Mouse (Mus musculus) hindbrain, embryonic 13.5 days (tissue): ENCODE measurements around the gene Sec11a. TPM values are rescaled to one million over a fixed set of nuclear protein-coding genes. Genes with fewer than 3 reads are reported as not detected.

Source experiments
- ATAC-seq: fragments of 200-750 bp; cut with Nextera tagmentation; 2 replicates; pipeline ENCODE4 v1.8.0; 2017; ENCODE audit warnings: moderate TSS enrichment; ENCODE audit not compliant: low FRiP score
- H3K27ac ChIP-seq: fragments of 300-500 bp; sonication (generic); 2 replicates; pipeline ENCODE4 v1.5.1; 2015; ENCODE audit warnings: inconsistent platforms, mild to moderate bottlenecking, moderate library complexity
- H3K27me3 ChIP-seq: fragments of 300-500 bp; sonication (generic); 2 replicates; pipeline ENCODE4 v1.6.1; 2015; ENCODE audit warnings: mild to moderate bottlenecking, inconsistent platforms
- H3K36me3 ChIP-seq: fragments of 300-500 bp; sonication (generic); 2 replicates; pipeline ENCODE4 v1.6.1; 2015; ENCODE audit warnings: mild to moderate bottlenecking, inconsistent platforms
- H3K4me1 ChIP-seq: fragments of 300-500 bp; sonication (generic); replicated peaks from 2 replicates; pipeline ENCODE4 v1.6.1; 2015; ENCODE audit warnings: inconsistent platforms
- H3K4me2 ChIP-seq: fragments of 300-500 bp; sonication (generic); 2 replicates; pipeline ENCODE4 v1.6.1; 2015; ENCODE audit warnings: inconsistent platforms, mild to moderate bottlenecking, moderate library complexity
- H3K4me3 ChIP-seq: fragments of 300-500 bp; sonication (generic); 2 replicates; pipeline ENCODE4 v1.5.1; 2015; ENCODE audit warnings: mild to moderate bottlenecking, inconsistent platforms
- H3K9ac ChIP-seq: fragments of 300-500 bp; sonication (generic); 2 replicates; pipeline ENCODE4 v1.6.1; 2015; ENCODE audit warnings: mild to moderate bottlenecking, inconsistent platforms
- H3K9me3 ChIP-seq: fragments of 300-500 bp; sonication (generic); 2 replicates; pipeline ENCODE4 v1.6.1; 2016; ENCODE audit warnings: inconsistent platforms
- WGBS: fragments of 180-500 bp; shearing (Covaris S2); methylation state at CpG from one replicate; pipeline ENCODE4 v1.1.7; 2015; 5-methylcytosine and 5-hydroxymethylcytosine counted together
- polyA plus RNA-seq: library from polyadenylated mRNA; unstranded; fragments of >200 nt; fragmentation: Nextera tagmentation; extraction: Ambion mirVana; gene quantifications from 2 replicates; pipeline ENCODE4 v1.2.1, GENCODE M21; 2015

Sec11a gene
- polyA plus RNA-seq, 1 experiment from 2014 or later = 177 TPM

- Histone ChIP-seq H3K27me3 (no peaks in the 10 kb centered on the region), H3K4me3 (no peak overlapping the region), H3K27ac (peak overlapping the region; percentile 84), H3K4me1 (peaks cover 13% of the 10 kb centered on the region), H3K9me3 (no peaks in the 10 kb centered on the region), H3K36me3 (peaks cover 42% of the 10 kb centered on the region), H3K4me2 (no peak overlapping the region), H3K9ac (peak overlapping the region; percentile 51)
- WGBS = 40% methylated on average over 9 of the region's 9 CpGs
- peak; percentile 67 for ATAC-seq
These were observed 58.5 kb downstream of the Sec11a start for GRCm38 (mm10) chr7:80889021-80889511.

- H3K9ac ChIP-seq = peak overlapping the region; percentile 51
- H3K9me3 ChIP-seq = no peaks in the 10 kb centered on the region
- peaks cover 13% of the 10 kb centered on the region for H3K4me1 ChIP-seq
- ATAC-seq = no peak; the same call in 1 of the 2 replicates
- H3K4me2 ChIP-seq = no peak overlapping the region
- peaks cover 37% of the 10 kb centered on the region for H3K36me3 ChIP-seq
- H3K4me3 ChIP-seq = no peak overlapping the region
- H3K27ac ChIP-seq = peak overlapping the region; percentile 84
- 71% methylated on average over 7 of the region's 7 CpGs for WGBS
- no peaks in the 10 kb centered on the region for H3K27me3 ChIP-seq
These were observed 59.0 kb downstream of the Sec11a start for GRCm38 (mm10) chr7:80888595-80888994.

DNA sequence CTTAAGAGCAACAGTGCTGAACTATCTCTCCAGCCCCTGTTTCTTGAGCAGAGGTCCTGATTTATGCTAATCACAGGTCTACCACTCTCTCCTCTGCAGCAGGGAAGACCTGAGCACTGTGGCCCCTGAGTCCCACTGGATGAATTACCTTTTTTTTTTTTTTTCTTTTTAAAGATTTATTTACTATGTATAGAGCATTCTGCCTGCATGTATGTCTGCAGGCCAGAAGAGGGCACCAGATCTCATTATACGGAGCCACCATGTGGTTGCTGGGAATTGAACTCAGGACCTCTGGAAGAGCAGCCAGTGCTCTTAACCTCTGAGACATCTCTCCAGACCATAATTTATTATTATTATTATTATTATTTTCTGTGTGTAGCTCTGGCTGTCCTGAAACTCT lies 61.9 kb downstream of the Sec11a start:
- Histone ChIP-seq H3K27me3 (no peaks in the 10 kb centered on the region), H3K36me3 (peaks cover 8% of the 10 kb centered on the region), H3K27ac (no peak overlapping the region), H3K9me3 (no peaks in the 10 kb centered on the region), H3K4me2 (no peak overlapping the region), H3K4me3 (no peak overlapping the region), H3K4me1 (peaks cover 17% of the 10 kb centered on the region), H3K9ac (no peak overlapping the region)
- no peak for ATAC-seq
- WGBS = 21% methylated on average over 1 of the region's 1 CpGs

DNA sequence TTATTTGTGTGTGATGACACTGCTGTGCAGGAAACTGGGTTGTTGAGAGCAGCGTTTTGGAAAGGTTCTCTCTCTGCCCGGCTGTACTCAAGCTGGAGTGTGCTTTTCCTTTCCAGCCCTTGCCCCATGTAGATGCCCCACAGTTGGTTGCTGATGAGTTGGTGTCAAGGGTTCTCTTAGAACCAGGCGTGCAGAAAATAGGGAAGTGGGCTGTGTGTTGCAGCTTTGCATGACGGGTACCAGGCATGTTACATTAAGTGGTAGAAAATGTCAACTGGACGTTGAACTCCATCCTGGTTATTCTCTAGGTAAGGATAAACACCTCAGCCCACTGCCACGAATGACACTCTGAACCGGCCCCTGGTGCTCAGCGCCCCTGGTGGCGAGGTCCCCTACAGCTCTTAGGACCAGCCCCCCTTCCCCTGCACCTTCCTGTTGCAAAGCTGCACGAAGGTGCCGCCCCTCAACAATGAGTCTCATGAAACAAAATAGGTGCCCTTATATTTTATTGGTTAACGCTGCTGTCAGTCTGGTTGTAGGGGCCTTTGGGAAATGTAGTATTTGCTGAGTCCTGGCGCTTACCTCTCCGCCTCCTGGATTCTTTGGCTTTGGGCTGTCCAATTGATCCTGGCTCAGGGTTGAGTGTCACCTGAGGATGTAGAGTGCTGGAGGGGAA lies 64.6 kb downstream of the Sec11a start:
- Histone ChIP-seq H3K9ac (0 out of 2 replicates have a peak overlapping the region, but pooled peaks have one; percentile 8), H3K4me1 (peaks cover 4% of the 10 kb centered on the region), H3K36me3 (peaks cover 5% of the 10 kb centered on the region), H3K9me3 (no peaks in the 10 kb centered on the region), H3K4me3 (peak overlapping the region; percentile 16; the same call in 1 of the 2 replicates), H3K27ac (no peak overlapping the region), H3K4me2 (peak overlapping the region; percentile 43), H3K27me3 (no peaks in the 10 kb centered on the region)
- ATAC-seq = peak; percentile 75
- 26% methylated on average over 14 of the region's 14 CpGs for WGBS

DNA sequence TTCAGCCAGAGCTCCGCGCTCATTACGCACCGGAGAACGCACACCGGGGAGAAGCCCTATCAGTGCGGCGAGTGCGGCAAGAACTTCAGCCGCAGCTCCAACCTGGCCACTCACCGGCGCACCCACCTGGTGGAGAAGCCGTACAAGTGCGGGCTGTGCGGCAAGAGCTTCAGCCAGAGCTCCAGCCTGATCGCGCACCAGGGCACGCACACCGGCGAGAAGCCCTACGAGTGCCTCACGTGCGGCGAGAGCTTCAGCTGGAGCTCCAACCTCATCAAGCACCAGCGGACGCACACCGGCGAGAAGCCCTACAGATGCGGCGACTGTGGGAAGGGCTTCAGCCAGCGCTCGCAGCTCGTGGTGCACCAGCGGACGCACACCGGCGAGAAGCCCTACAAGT lies 71.9 kb downstream of the Sec11a start:
- WGBS = 26% methylated on average over 37 of the region's 37 CpGs
- Histone ChIP-seq H3K4me3 (no peak overlapping the region), H3K9ac (no peak overlapping the region), H3K27ac (no peak overlapping the region), H3K27me3 (peaks cover 16% of the 10 kb centered on the region), H3K4me2 (no peak overlapping the region), H3K36me3 (peaks cover 73% of the 10 kb centered on the region), H3K9me3 (no peaks in the 10 kb centered on the region), H3K4me1 (peaks cover 7% of the 10 kb centered on the region)
- 0 out of 2 replicates have a peak, but pooled peaks have one; percentile 28 for ATAC-seq

GRCm38 (mm10) chr7:80873631-80874030 lies 73.9 kb downstream of the Sec11a start:
- H3K9ac ChIP-seq = no peak overlapping the region
- no peak overlapping the region for H3K4me3 ChIP-seq
- 98% methylated on average over 2 of the region's 2 CpGs for WGBS
- peaks cover 7% of the 10 kb centered on the region for H3K4me1 ChIP-seq
- H3K36me3 ChIP-seq = peaks cover 93% of the 10 kb centered on the region
- ATAC-seq = no peak
- H3K4me2 ChIP-seq = no peak overlapping the region
- H3K9me3 ChIP-seq = no peaks in the 10 kb centered on the region
- H3K27me3 ChIP-seq = peaks cover 16% of the 10 kb centered on the region
- H3K27ac ChIP-seq = no peak overlapping the region

- peaks cover 95% of the 10 kb centered on the region for H3K36me3 ChIP-seq
- peaks cover 16% of the 10 kb centered on the region for H3K27me3 ChIP-seq
- H3K4me2 ChIP-seq = no peak overlapping the region
- H3K9ac ChIP-seq = no peak overlapping the region
- H3K9me3 ChIP-seq = no peaks in the 10 kb centered on the region
- no peak overlapping the region for H3K27ac ChIP-seq
- no peak overlapping the region for H3K4me3 ChIP-seq
- WGBS = 81% methylated on average over 5 of the region's 5 CpGs
- peaks cover 7% of the 10 kb centered on the region for H3K4me1 ChIP-seq
- ATAC-seq = no peak
These were observed 74.5 kb downstream of the Sec11a start for GRCm38 (mm10) chr7:80873038-80873437.

DNA sequence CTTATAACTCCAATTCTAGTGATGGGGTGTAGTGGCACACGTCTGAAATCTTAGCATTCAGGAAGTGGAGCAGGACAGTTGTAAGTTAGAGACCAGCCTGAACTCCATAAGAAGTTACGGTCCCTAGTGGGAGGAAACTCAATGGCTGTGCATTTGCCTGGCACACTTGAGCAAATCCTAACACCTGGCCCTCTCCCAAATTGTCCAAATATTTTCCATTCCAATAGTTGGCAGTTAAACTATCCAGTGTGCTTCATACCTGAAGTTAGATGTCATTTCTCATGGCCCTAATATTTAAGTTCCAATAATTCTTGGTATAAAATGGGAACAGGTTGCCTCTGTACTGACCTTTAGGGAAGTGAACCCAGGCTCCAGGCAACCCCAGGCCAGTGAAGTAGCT lies 78.9 kb downstream of the Sec11a start:
- Histone ChIP-seq H3K4me1 (peaks cover 33% of the 10 kb centered on the region), H3K27ac (no peak overlapping the region), H3K4me2 (no peak overlapping the region), H3K9ac (no peak overlapping the region), H3K27me3 (peaks cover 6% of the 10 kb centered on the region), H3K9me3 (no peaks in the 10 kb centered on the region), H3K4me3 (no peak overlapping the region), H3K36me3 (peaks cover 89% of the 10 kb centered on the region)
- WGBS = 96% methylated on average over 2 of the region's 2 CpGs
- ATAC-seq = no peak

GRCm38 (mm10) chr7:80866514-80867147 lies 80.9 kb downstream of the Sec11a start:
- H3K4me1 ChIP-seq = peaks cover 52% of the 10 kb centered on the region
- H3K9ac ChIP-seq = no peak overlapping the region
- H3K4me2 ChIP-seq = no peak overlapping the region
- H3K36me3 ChIP-seq = peaks cover 77% of the 10 kb centered on the region
- no peaks in the 10 kb centered on the region for H3K27me3 ChIP-seq
- H3K9me3 ChIP-seq = no peaks in the 10 kb centered on the region
- ATAC-seq = no peak
- 89% methylated on average over 7 of the region's 7 CpGs for WGBS
- no peak overlapping the region for H3K27ac ChIP-seq
- no peak overlapping the region for H3K4me3 ChIP-seq

GRCm38 (mm10) chr7:80865521-80865920 lies 82.1 kb downstream of the Sec11a start:
- 95% methylated on average over 7 of the region's 7 CpGs for WGBS
- Histone ChIP-seq H3K27me3 (no peaks in the 10 kb centered on the region), H3K4me2 (no peak overlapping the region), H3K9me3 (no peaks in the 10 kb centered on the region), H3K4me1 (peaks cover 55% of the 10 kb centered on the region), H3K4me3 (no peak overlapping the region), H3K9ac (no peak overlapping the region), H3K36me3 (peaks cover 68% of the 10 kb centered on the region), H3K27ac (no peak overlapping the region)
- no peak for ATAC-seq

- Histone ChIP-seq H3K4me2 (peak overlapping the region; percentile 15; the same call in 1 of the 2 replicates), H3K4me3 (no peak overlapping the region), H3K9me3 (no peaks in the 10 kb centered on the region), H3K27ac (no peak overlapping the region), H3K36me3 (peaks cover 61% of the 10 kb centered on the region), H3K9ac (0 out of 2 replicates have a peak overlapping the region, but pooled peaks have one; percentile 5), H3K27me3 (no peaks in the 10 kb centered on the region), H3K4me1 (peaks cover 57% of the 10 kb centered on the region)
- no peak for ATAC-seq
- 84% methylated on average over 8 of the region's 8 CpGs for WGBS
These were observed 82.7 kb downstream of the Sec11a start for GRCm38 (mm10) chr7:80864831-80865230.

GRCm38 (mm10) chr7:80864151-80864550 lies 83.4 kb downstream of the Sec11a start:
- Histone ChIP-seq H3K9ac (peak overlapping the region; percentile 63; the same call in 1 of the 2 replicates), H3K27me3 (no peaks in the 10 kb centered on the region), H3K4me3 (0 out of 2 replicates have a peak overlapping the region, but pooled peaks have one; percentile 23), H3K27ac (no peak overlapping the region), H3K9me3 (no peaks in the 10 kb centered on the region), H3K36me3 (peaks cover 55% of the 10 kb centered on the region), H3K4me1 (peaks cover 57% of the 10 kb centered on the region), H3K4me2 (peak overlapping the region; percentile 74)
- no peak for ATAC-seq
- WGBS = 84% methylated on average over 1 of the region's 1 CpGs
